Mouse (Mus musculus): Measurements from ENCODE around the gene Trit1.

GRCm38 (mm10) chr4:123053179-123053578, 36.8 kb downstream of the Trit1 start:
- TF ChIP-seq CTCF (IDR thresholded peaks at IDR 0.05) (no peak), POLR2A (IDR thresholded peaks at IDR 0.05; ENCODE audit: insufficient read depth, low read depth, low read length) (no peak), EP300 (IDR thresholded peaks at IDR 0.05; ENCODE audit: insufficient read depth, low read depth, low read length) (no peak)

Data from heart, adult 2 months (tissue).